Mouse (Mus musculus): ENCODE measurements at regions not wholly inside any gene's neighbourhood (a gene's known extent, or its start where the extent isn't known, plus 50 kb on each side); places are given as distances from the start of the nearest gene placed in this dataset.

GRCm38 (mm10) chr3:52466571-52466970, 198.4 kb downstream of the Foxo1 start:
- no peak for ATAC-seq (ENCODE audit: insufficient number of reproducible peaks, low FRiP score, low TSS enrichment, low read depth)
- no peaks in the 10 kb centered on the region for H3K27me3 ChIP-seq

DNA sequence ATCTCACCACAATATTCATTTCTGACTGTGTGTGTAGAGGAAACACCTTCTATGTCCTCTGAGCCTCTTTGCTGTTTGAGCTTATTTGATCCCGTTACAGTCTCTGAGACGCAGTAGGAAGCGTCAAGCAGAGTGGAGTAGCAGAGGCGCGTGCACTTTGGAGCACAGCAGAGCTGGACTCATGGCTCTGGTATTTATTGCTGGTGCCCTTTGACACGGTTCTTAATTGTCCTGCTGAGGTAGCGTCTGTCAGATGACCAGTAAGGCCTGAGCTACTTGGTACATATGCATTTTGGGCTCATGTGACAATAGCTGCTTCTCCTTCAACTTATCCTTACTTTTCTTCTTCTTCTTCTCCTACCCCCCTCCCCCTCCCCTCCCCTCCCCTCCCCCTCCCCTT, 195.8 kb downstream of the Foxo1 start:
- no peak overlapping the region for H3K4me3 ChIP-seq
- WGBS = 29% methylated on average over 7 of the region's 7 CpGs
- no peaks in the 10 kb centered on the region for H3K4me1 ChIP-seq
- H3K27ac ChIP-seq = no peak overlapping the region
- H3K27me3 ChIP-seq = no peaks in the 10 kb centered on the region
- no peaks in the 10 kb centered on the region for H3K36me3 ChIP-seq
- no peaks in the 10 kb centered on the region for H3K9me3 ChIP-seq
- no peak for ATAC-seq (ENCODE audit: insufficient number of reproducible peaks, low FRiP score, low TSS enrichment, low read depth)
- no peak overlapping the region for H3K9ac ChIP-seq
- no peak overlapping the region for H3K4me2 ChIP-seq

More at GRCm38 (mm10) chr3:52466571-52466970, 198.4 kb downstream of the Foxo1 start:
- 45% methylated on average over 3 of the region's 3 CpGs for WGBS
- H3K4me2 ChIP-seq = no peak overlapping the region
- H3K36me3 ChIP-seq = no peaks in the 10 kb centered on the region
- H3K9ac ChIP-seq = no peak overlapping the region
- no peaks in the 10 kb centered on the region for H3K4me1 ChIP-seq
- no peak overlapping the region for H3K27ac ChIP-seq
- peaks cover 4% of the 10 kb centered on the region; the same call in 1 of the 2 replicates for H3K9me3 ChIP-seq
- H3K4me3 ChIP-seq = no peak overlapping the region

GRCm38 (mm10) chr3:52454955-52455354, 186.8 kb downstream of the Foxo1 start:
- Histone ChIP-seq H3K36me3 (no peaks in the 10 kb centered on the region), H3K4me1 (no peaks in the 10 kb centered on the region), H3K9ac (no peak overlapping the region), H3K4me3 (no peak overlapping the region), H3K4me2 (no peak overlapping the region), H3K27ac (no peak overlapping the region), H3K9me3 (no peaks in the 10 kb centered on the region), H3K27me3 (no peaks in the 10 kb centered on the region)
- 84% methylated on average over 5 of the region's 5 CpGs for WGBS
- ATAC-seq (ENCODE audit: insufficient number of reproducible peaks, low FRiP score, low TSS enrichment, low read depth) = no peak

- Histone ChIP-seq H3K4me2 (no peak overlapping the region), H3K4me3 (no peak overlapping the region), H3K9ac (no peak overlapping the region), H3K27me3 (no peaks in the 10 kb centered on the region), H3K4me1 (no peaks in the 10 kb centered on the region), H3K27ac (no peak overlapping the region), H3K36me3 (no peaks in the 10 kb centered on the region), H3K9me3 (no peaks in the 10 kb centered on the region)
- no peak for ATAC-seq (ENCODE audit: insufficient number of reproducible peaks, low FRiP score, low TSS enrichment, low read depth)
- WGBS = 73% methylated on average over 3 of the region's 3 CpGs
Measured at GRCm38 (mm10) chr3:52453041-52453440, 184.9 kb downstream of the Foxo1 start.

DNA sequence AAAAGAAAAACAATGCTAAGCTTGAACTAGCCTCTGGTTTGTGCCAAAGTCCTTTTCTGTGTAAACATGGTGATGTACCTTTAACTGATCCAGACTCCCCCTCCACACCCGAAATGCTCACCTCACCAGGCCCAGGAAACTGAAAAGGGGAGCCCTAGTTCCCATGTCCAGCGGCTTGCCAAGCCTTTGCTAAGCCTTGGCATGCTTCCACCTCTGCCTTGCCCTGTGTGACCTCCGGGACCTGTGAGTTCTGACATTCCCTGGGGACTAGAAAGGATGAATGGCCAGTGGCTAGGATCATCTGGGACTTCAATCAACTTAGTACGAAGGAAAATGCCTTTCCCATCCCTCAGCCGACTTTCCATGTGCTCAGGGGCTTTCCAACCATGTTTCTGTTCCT, 184.2 kb downstream of the Foxo1 start:
- no peaks in the 10 kb centered on the region for H3K27me3 ChIP-seq
- H3K27ac ChIP-seq = no peak overlapping the region
- no peak overlapping the region for H3K4me3 ChIP-seq
- H3K9ac ChIP-seq = no peak overlapping the region
- H3K4me2 ChIP-seq = no peak overlapping the region
- no peaks in the 10 kb centered on the region for H3K9me3 ChIP-seq
- H3K36me3 ChIP-seq = no peaks in the 10 kb centered on the region
- ATAC-seq (ENCODE audit: insufficient number of reproducible peaks, low FRiP score, low TSS enrichment, low read depth) = no peak
- no peaks in the 10 kb centered on the region for H3K4me1 ChIP-seq
- WGBS = 56% methylated on average over 5 of the region's 5 CpGs

DNA sequence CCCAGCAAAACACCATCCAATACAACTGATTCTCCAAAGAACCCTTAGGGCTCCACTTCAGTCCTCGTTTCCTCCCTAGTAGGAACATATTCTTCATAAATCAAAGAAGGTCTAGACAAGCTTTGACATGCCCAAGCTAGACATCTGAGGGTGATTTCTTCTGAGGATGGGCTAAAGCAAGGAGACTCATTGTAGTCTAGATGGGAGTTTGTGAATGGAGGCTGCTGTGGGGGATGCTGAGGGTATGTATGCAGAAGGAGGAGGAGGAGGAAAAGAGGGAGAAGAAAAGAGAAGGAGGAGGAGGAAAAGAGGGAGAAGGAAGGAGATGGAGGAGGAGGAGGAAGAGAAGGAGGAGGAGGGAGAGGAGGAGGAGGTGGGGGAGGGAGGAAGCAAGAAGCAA, 178.9 kb downstream of the Foxo1 start:
- 68% methylated on average over 1 of the region's 1 CpGs for WGBS
- H3K4me2 ChIP-seq = no peak overlapping the region
- 0 out of 2 replicates have a peak, but pooled peaks cover 3% of the 10 kb centered on the region for H3K4me1 ChIP-seq
- H3K9ac ChIP-seq = no peak overlapping the region
- H3K4me3 ChIP-seq = no peak overlapping the region
- no peak for ATAC-seq (ENCODE audit: insufficient number of reproducible peaks, low FRiP score, low TSS enrichment, low read depth)
- H3K9me3 ChIP-seq = no peaks in the 10 kb centered on the region
- H3K27me3 ChIP-seq = no peaks in the 10 kb centered on the region
- no peaks in the 10 kb centered on the region for H3K36me3 ChIP-seq
- H3K27ac ChIP-seq = no peak overlapping the region

GRCm38 (mm10) chr3:52446500-52446899, 178.4 kb downstream of the Foxo1 start:
- Histone ChIP-seq H3K27me3 (no peaks in the 10 kb centered on the region), H3K36me3 (no peaks in the 10 kb centered on the region), H3K4me1 (0 out of 2 replicates have a peak, but pooled peaks cover 3% of the 10 kb centered on the region), H3K4me3 (no peak overlapping the region), H3K9me3 (no peaks in the 10 kb centered on the region), H3K4me2 (no peak overlapping the region), H3K27ac (no peak overlapping the region), H3K9ac (no peak overlapping the region)
- 59% methylated on average over 5 of the region's 5 CpGs for WGBS
- no peak for ATAC-seq (ENCODE audit: insufficient number of reproducible peaks, low FRiP score, low TSS enrichment, low read depth)

- no peak overlapping the region for H3K9ac ChIP-seq
- H3K4me2 ChIP-seq = no peak overlapping the region
- no peak overlapping the region for H3K4me3 ChIP-seq
- H3K9me3 ChIP-seq = no peaks in the 10 kb centered on the region
- H3K27me3 ChIP-seq = no peaks in the 10 kb centered on the region
- ATAC-seq (ENCODE audit: insufficient number of reproducible peaks, low FRiP score, low TSS enrichment, low read depth) = no peak
- H3K4me1 ChIP-seq = 0 out of 2 replicates have a peak, but pooled peaks cover 3% of the 10 kb centered on the region
- H3K36me3 ChIP-seq = no peaks in the 10 kb centered on the region
- 73% methylated on average over 8 of the region's 8 CpGs for WGBS
- no peak overlapping the region for H3K27ac ChIP-seq
Measured at GRCm38 (mm10) chr3:52444420-52445119, 176.4 kb downstream of the Foxo1 start.

- Histone ChIP-seq H3K9me3 (no peaks in the 10 kb centered on the region), H3K4me3 (no peak overlapping the region), H3K4me2 (no peak overlapping the region), H3K27me3 (no peaks in the 10 kb centered on the region), H3K9ac (no peak overlapping the region), H3K27ac (peak overlapping the region; percentile 22; the same call in 1 of the 2 replicates), H3K36me3 (no peaks in the 10 kb centered on the region), H3K4me1 (0 out of 2 replicates have a peak, but pooled peaks cover 3% of the 10 kb centered on the region)
- no peak for ATAC-seq (ENCODE audit: insufficient number of reproducible peaks, low FRiP score, low TSS enrichment, low read depth)
- WGBS = 34% methylated on average over 3 of the region's 3 CpGs
Measured at GRCm38 (mm10) chr3:52443856-52444255, 175.7 kb downstream of the Foxo1 start.

DNA sequence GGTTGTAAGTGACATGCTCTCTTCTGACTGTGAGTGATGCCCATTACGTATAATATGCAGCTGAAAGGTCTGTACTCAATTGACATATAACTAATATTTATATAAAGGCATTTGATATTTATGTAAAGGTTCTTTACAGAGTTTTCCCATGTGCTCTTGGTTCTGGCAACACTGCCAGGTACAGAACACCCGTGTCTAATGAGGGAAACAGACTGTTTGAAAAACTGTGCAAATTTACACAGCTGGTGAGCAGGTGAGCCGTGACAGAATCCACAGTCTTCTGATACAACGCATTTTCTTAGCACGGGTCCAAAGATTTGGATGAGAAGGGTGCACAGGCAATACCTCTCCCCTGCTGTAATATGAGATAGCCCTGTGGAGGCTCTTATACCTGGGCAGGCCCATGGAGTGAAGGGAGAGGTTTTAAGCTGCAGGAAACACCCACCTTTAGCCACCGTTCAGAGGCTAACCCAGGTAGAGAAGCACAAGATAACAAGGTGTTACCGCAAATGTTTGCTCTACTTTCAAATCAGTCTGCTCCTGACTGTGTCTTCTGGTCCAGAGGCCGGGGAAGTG, 161.0 kb downstream of the Foxo1 start:
- H3K27ac ChIP-seq = no peak overlapping the region
- no peak overlapping the region for H3K4me3 ChIP-seq
- ATAC-seq (ENCODE audit: insufficient number of reproducible peaks, low FRiP score, low TSS enrichment, low read depth) = no peak
- no peak overlapping the region for H3K9ac ChIP-seq
- H3K27me3 ChIP-seq = no peaks in the 10 kb centered on the region
- 0 out of 2 replicates have a peak, but pooled peaks cover 2% of the 10 kb centered on the region for H3K4me1 ChIP-seq
- no peaks in the 10 kb centered on the region for H3K9me3 ChIP-seq
- no peak overlapping the region for H3K4me2 ChIP-seq
- H3K36me3 ChIP-seq = no peaks in the 10 kb centered on the region
- WGBS = 54% methylated on average over 8 of the region's 8 CpGs

DNA sequence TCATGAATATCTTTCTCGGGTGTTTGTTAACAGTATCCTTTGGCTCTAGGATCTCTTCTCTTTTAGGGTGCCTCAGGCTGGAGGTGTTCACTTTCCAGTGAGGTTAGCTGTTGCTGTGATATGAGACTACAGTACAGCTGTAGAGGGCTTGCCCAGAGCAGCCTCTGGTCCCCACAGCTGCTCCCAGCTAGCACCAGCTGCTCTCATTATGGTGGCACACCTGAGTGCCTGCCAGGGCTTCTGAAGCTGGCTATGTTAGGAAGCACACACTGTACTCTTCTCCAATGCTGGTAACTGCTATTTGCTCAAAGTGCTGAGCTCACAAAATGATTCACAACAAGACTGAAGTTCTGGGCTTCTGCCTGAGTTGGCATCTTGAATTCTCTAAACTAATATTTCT, 154.7 kb downstream of the Foxo1 start:
- Histone ChIP-seq H3K4me2 (no peak overlapping the region), H3K27ac (no peak overlapping the region), H3K9ac (no peak overlapping the region), H3K27me3 (peaks cover 2% of the 10 kb centered on the region; the same call in 1 of the 2 replicates), H3K9me3 (no peaks in the 10 kb centered on the region), H3K36me3 (no peaks in the 10 kb centered on the region), H3K4me3 (no peak overlapping the region), H3K4me1 (no peaks in the 10 kb centered on the region)
- 82% methylated on average over 1 of the region's 1 CpGs for WGBS
- ATAC-seq (ENCODE audit: insufficient number of reproducible peaks, low FRiP score, low TSS enrichment, low read depth) = no peak

DNA sequence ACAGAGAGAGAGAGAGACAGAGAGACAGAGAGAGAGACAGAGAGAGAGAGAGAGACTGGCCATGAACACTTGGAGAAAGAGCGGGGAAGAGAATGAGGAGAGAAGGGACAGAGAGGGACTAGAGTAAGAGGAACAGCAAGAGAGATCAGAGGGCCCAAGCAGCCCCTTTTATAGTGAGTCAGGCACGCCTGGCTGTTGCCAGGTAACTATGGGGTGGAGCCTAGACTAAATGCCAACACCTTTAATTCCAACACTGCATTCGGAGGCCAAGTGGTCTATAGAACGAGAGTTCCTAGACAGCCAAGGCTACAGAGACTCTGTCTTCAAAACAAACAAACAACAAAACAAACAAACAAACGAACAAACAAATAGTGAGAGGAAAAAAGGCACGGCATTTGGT, 148.1 kb downstream of the Foxo1 start:
- no peak overlapping the region for H3K4me2 ChIP-seq
- no peak overlapping the region for H3K9ac ChIP-seq
- H3K9me3 ChIP-seq = no peaks in the 10 kb centered on the region
- H3K27ac ChIP-seq = no peak overlapping the region
- no peak for ATAC-seq (ENCODE audit: insufficient number of reproducible peaks, low FRiP score, low TSS enrichment, low read depth)
- 37% methylated on average over 6 of the region's 6 CpGs for WGBS
- H3K4me3 ChIP-seq = no peak overlapping the region
- peaks cover 30% of the 10 kb centered on the region for H3K4me1 ChIP-seq
- no peaks in the 10 kb centered on the region for H3K36me3 ChIP-seq
- peaks cover 9% of the 10 kb centered on the region; the same call in 1 of the 2 replicates for H3K27me3 ChIP-seq
